Mouse (Mus musculus): ENCODE results near the gene H13. TPM values are rescaled to one million over a fixed set of nuclear protein-coding genes. Genes with fewer than 3 reads are reported as not detected.

Gene H13
- total RNA-seq, 2 experiments from 2014 or later = 138 to 140 TPM

Other genes with a start within 250 kb of the H13 start
- gene Defb23, start 204.8 kb upstream of the H13 start, total RNA-seq (2021) = not detected
- gene Defb20, start 192.4 kb upstream of the H13 start, total RNA-seq (2021) = not detected
- gene Defb22, start 179.3 kb upstream of the H13 start, total RNA-seq (2021) = not detected
- gene Defb26, start 157.8 kb upstream of the H13 start, total RNA-seq (2021) = not detected
- not detected for gene Defb28, start 151.2 kb upstream of the H13 start, total RNA-seq (2021)
- not detected for gene Defb29, start 129.4 kb upstream of the H13 start, total RNA-seq (2021)
- gene Gm17416, start 100.1 kb upstream of the H13 start, total RNA-seq (2021) = not detected
- not detected for gene Defb21, start 96.7 kb upstream of the H13 start, total RNA-seq (2021)
- gene Defb19, start 89.1 kb upstream of the H13 start, total RNA-seq (2021) = 10 to 100 TPM in 1 of 2 experiments, 1 to 10 TPM in 1; 8.3 to 10.2 TPM
- gene Defb45, start 70.1 kb upstream of the H13 start, total RNA-seq (2021) = not detected
- 1 to 10 TPM; 2.0 to 2.3 TPM for gene Defb36, start 65.1 kb upstream of the H13 start, total RNA-seq (2021)
- gene Defb25, start 46.4 kb upstream of the H13 start, total RNA-seq (2021) = 1 to 10 TPM; 2.4 to 2.8 TPM
- 10 to 100 TPM; 11.5 to 17.9 TPM for gene Rem1, start 42.5 kb upstream of the H13 start, total RNA-seq (2021)
- gene Mcts2, start 17.6 kb downstream of the H13 start, total RNA-seq (2021) = 10 to 100 TPM; 26.7 to 27.4 TPM
- 100 to 1,000 TPM; 103 to 129 TPM for gene Id1, start 66.8 kb downstream of the H13 start, total RNA-seq (2021)
- 1 to 10 TPM; 4.2 to 4.9 TPM for gene Cox4i2, start 84.7 kb downstream of the H13 start, total RNA-seq (2021)
- gene Bcl2l1, start 162.3 kb downstream of the H13 start, total RNA-seq (2021) = 10 to 100 TPM; 63.5 to 64.6 TPM
- 10 to 100 TPM; 31.7 to 39.7 TPM for gene Tpx2, start 178.5 kb downstream of the H13 start, total RNA-seq (2021)
- 1 to 10 TPM in 1 of 2 experiments, under 1 TPM in 1; 0.50 to 2.9 TPM for gene Mylk2, start 241.9 kb downstream of the H13 start, total RNA-seq (2021)